In genomic region chrX:161976376-161976775, GRCm38 (mm10) we compare ENCODE assay signal across 26 mouse cellular contexts.
DNase-seq lines count a peak whose midpoint lies in the region; ATAC-seq and TF ChIP-seq lines count a peak whose summit lies in the region.
"Had no signal": no experiment of that assay in that cellular context is flagged by ENCODE, and none has a peak within 500 bp of the region (broad histone marks: within the 10 kb centered on the region; RNA-seq: fewer than 3 reads in every experiment).

No protein-coding gene starts in this region.

- ATAC-seq in forebrain, embryonic 14.5 days, result no peak
- ATAC-seq in forebrain, embryonic 11.5 days (replicated peaks; ENCODE audit: low FRiP score), result no peak
- ATAC-seq: CD4-positive, CD25-positive, alpha-beta regulatory T cell, adult 4 months; forebrain, embryonic 13.5 days; forebrain, embryonic 16.5 days had no signal

- WGBS in forebrain, embryonic 14.5 days, result 62% methylated on average over 2 of the region's 2 CpGs
- 69% methylated on average over 2 of the region's 2 CpGs for WGBS in forebrain, embryonic 11.5 days
- 85% methylated on average over 2 of the region's 2 CpGs for WGBS in kidney, adult 2 months

- no peak overlapping the region for H3K9ac ChIP-seq in forebrain, embryonic 14.5 days (ENCODE audit: low read length)
- no peak overlapping the region for H3K9ac ChIP-seq in forebrain, embryonic 11.5 days (ENCODE audit: low read length)
- H3K9ac ChIP-seq: embryonic facial prominence, embryonic 13.5 days; embryonic facial prominence, embryonic 15.5 days; forebrain, embryonic 13.5 days had no signal

- no peak for TF ChIP-seq POLR2A in kidney, adult 2 months (IDR thresholded peaks at IDR 0.05; ENCODE audit: low read depth, low read length)

- no peaks in the 10 kb centered on the region for H3K36me3 ChIP-seq in forebrain, embryonic 14.5 days (ENCODE audit: control insufficient read depth, insufficient read depth, low read length)
- H3K36me3 ChIP-seq in forebrain, embryonic 11.5 days (ENCODE audit: control insufficient read depth, insufficient read depth, low read length), result no peaks in the 10 kb centered on the region
- H3K36me3 ChIP-seq in kidney, adult 2 months (ENCODE audit: control insufficient read depth, insufficient read depth, low read length), result no peaks in the 10 kb centered on the region
- H3K36me3 ChIP-seq: embryonic facial prominence, embryonic 13.5 days; embryonic facial prominence, embryonic 15.5 days; forebrain, embryonic 10.5 days; G1E had no signal

- H3K4me3 ChIP-seq in forebrain, embryonic 14.5 days (ENCODE audit: low read depth, low read length), result no peak overlapping the region
- H3K4me3 ChIP-seq in forebrain, embryonic 11.5 days (ENCODE audit: low read depth, low read length), result no peak overlapping the region
- H3K4me3 ChIP-seq in kidney, adult 2 months (ENCODE audit: insufficient read depth, low read depth, low read length), result no peak overlapping the region
- H3K4me3 ChIP-seq: embryonic facial prominence, embryonic 13.5 days; embryonic facial prominence, embryonic 15.5 days; erythroblast, embryonic 14.5 days; forebrain, embryonic 10.5 days; forebrain, embryonic 13.5 days had no signal

- no peak overlapping the region for H3K4me2 ChIP-seq in forebrain, embryonic 14.5 days (ENCODE audit: low read length)
- no peak overlapping the region for H3K4me2 ChIP-seq in forebrain, embryonic 11.5 days (ENCODE audit: low read depth, low read length, severe bottlenecking)
- H3K4me2 ChIP-seq: embryonic facial prominence, embryonic 13.5 days; embryonic facial prominence, embryonic 15.5 days; forebrain, embryonic 13.5 days had no signal

- H3K27me3 ChIP-seq in forebrain, embryonic 14.5 days (replicated peaks; ENCODE audit: control insufficient read depth, insufficient read depth, low read length), result 0 out of 2 replicates have a peak, but pooled peaks cover 4% of the 10 kb centered on the region
- peaks cover 29% of the 10 kb centered on the region; the same call in 1 of the 2 replicates for H3K27me3 ChIP-seq in forebrain, embryonic 11.5 days (ENCODE audit: control insufficient read depth, insufficient read depth, low read length)
- no peaks in the 10 kb centered on the region for H3K27me3 ChIP-seq in kidney, adult 2 months (replicated peaks; ENCODE audit: control insufficient read depth, insufficient read depth, low read length)
- H3K27me3 ChIP-seq: CH12.LX had no signal

- peak; percentile 22 for DNase-seq in forebrain, embryonic 14.5 days (ENCODE audit: low spot score)
- no peak for DNase-seq in forebrain, embryonic 11.5 days (ENCODE audit: low spot score)
- DNase-seq in kidney, adult 2 months, result no peak
- no peak for DNase-seq in kidney, postnatal 4 days
- peak; percentile 39 for DNase-seq in retina, postnatal 1 day
- no peak for DNase-seq in retina, embryonic 14.5 days (ENCODE audit: low spot score)
- DNase-seq in cerebellum, postnatal 10 days, result no peak
- DNase-seq: adrenal gland, adult 2 months; adrenal gland, postnatal 10 days; adrenal gland, postnatal 25 days; B cell, adult 2 months; cerebellum, adult 11-12 months; cerebellum, adult 2 months; cerebellum, adult 9-10 months; cerebellum, postnatal 14 days; cerebellum, postnatal 36 days; embryo, embryonic 11 days had no signal

- no peaks in the 10 kb centered on the region for H3K9me3 ChIP-seq in forebrain, embryonic 14.5 days (replicated peaks; ENCODE audit: control insufficient read depth, low read length)
- H3K9me3 ChIP-seq in forebrain, embryonic 11.5 days (ENCODE audit: control insufficient read depth, low read length), result no peaks in the 10 kb centered on the region
- H3K9me3 ChIP-seq: embryonic facial prominence, embryonic 13.5 days; embryonic facial prominence, embryonic 15.5 days; forebrain, embryonic 10.5 days; forebrain, embryonic 13.5 days; G1E had no signal

- no peaks in the 10 kb centered on the region for H3K4me1 ChIP-seq in forebrain, embryonic 14.5 days (ENCODE audit: control insufficient read depth, insufficient read depth, low read length)
- no peaks in the 10 kb centered on the region for H3K4me1 ChIP-seq in forebrain, embryonic 11.5 days (replicated peaks; ENCODE audit: control insufficient read depth, insufficient read depth, low read length)
- H3K4me1 ChIP-seq in kidney, adult 2 months (ENCODE audit: control insufficient read depth, insufficient read depth, low read length), result peaks cover 13% of the 10 kb centered on the region; the same call in 1 of the 2 replicates
- H3K4me1 ChIP-seq: embryonic facial prominence, embryonic 15.5 days had no signal

- no peak for TF ChIP-seq CTCF in kidney, adult 2 months (conservative IDR thresholded peaks at IDR 0.05; ENCODE audit: insufficient read depth, insufficient read length, low read depth, low read length)

- H3K27ac ChIP-seq in forebrain, embryonic 14.5 days (ENCODE audit: low read depth, low read length), result no peak overlapping the region
- no peak overlapping the region for H3K27ac ChIP-seq in forebrain, embryonic 11.5 days (ENCODE audit: low read depth, low read length)
- peak overlapping the region; percentile 71; the same call in 1 of the 2 replicates for H3K27ac ChIP-seq in kidney, adult 2 months (ENCODE audit: insufficient read depth, low read depth, low read length)
- H3K27ac ChIP-seq: embryonic facial prominence, embryonic 13.5 days; embryonic facial prominence, embryonic 15.5 days; forebrain, embryonic 10.5 days; forebrain, embryonic 13.5 days had no signal

Comparison
In these comparisons a context has a peak if more than half of its experiments do, and no peak if none do; other contexts are left out.
1. DNase-seq: peak in forebrain, embryonic 14.5 days (single experiment) and retina, postnatal 1 day (single experiment); none in forebrain, embryonic 11.5 days (single experiment), kidney, adult 2 months (single experiment), kidney, postnatal 4 days (0 of 2), retina, embryonic 14.5 days (single experiment) and cerebellum, postnatal 10 days (0 of 2).